Mouse (Mus musculus): ENCODE data around the gene Plekhm1. TPM values are rescaled to one million over a fixed set of nuclear protein-coding genes. Genes with fewer than 3 reads are reported as not detected.
A peak's percentile ranks its signal among the peaks of the same experiment; 100 is the strongest.

Gene Plekhm1
- total RNA-seq, 2 experiments from 2014 or later, result 13.4 to 13.6 TPM

GRCm38 (mm10) chr11:103349699-103350098 is 62.8 kb downstream of the Plekhm1 start:
- intact Hi-C loops (cut with DNase I), result no loop called here
- DNase-seq (ENCODE audit: extremely low spot score in 1 of 2, low spot score in 2 of 2), result peak in 1 of 2 experiments; percentile 30

DNA sequence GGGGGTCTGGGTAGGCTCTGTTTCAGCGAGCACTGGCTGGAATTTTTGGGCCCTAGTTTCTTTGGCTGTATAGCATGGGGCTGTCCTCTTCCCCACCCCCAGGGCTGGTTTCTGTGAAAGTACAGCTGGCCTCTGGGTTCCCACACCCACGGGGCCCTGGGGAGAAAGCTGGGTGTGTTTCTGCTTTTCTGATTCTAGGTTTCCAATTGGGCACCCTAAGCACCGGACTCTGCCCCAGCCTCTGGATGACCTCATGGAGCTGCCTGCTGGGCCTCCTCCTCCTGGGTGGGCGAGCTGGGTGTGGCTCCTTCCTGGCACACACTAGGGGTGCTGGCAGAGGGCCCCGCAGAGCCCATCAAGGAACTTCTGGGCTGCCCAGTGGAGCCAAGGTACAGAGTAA is 65.8 kb downstream of the Plekhm1 start:
- intact Hi-C loops (cut with DNase I), result no loop called here
- DNase-seq (ENCODE audit: extremely low spot score in 1 of 2, low spot score in 2 of 2), result peak in 1 of 2 experiments; percentile 77

DNA sequence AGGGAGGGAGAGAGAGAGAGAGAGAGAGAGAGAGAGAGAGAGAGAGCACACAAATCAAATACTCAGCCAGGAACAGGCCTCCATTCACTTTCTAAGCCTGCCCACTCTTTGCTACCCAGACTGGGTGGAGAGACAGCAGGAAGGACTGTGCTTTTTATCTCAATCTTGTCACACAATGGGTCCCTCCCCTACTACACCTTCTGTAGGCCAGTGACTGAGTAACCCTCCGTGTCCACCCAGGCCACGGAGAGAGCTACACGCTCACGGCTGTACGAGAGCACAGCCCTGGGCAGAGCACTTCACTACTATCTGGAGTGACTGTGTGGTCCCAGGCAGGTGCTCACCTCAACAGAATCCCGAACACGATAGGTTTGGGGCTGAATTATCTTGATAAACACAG is 66.3 kb downstream of the Plekhm1 start:
- DNase-seq (ENCODE audit: extremely low spot score in 1 of 2, low spot score in 2 of 2), result peak in 1 of 2 experiments; percentile 18
- intact Hi-C loops (cut with DNase I), result no loop called here

GRCm38 (mm10) chr11:103345408-103346091 is 66.9 kb downstream of the Plekhm1 start:
- DNase-seq (ENCODE audit: extremely low spot score in 1 of 2, low spot score in 2 of 2), result peak in 1 of 2 experiments; percentile 16
- intact Hi-C loops (cut with DNase I), result no loop called here

DNA sequence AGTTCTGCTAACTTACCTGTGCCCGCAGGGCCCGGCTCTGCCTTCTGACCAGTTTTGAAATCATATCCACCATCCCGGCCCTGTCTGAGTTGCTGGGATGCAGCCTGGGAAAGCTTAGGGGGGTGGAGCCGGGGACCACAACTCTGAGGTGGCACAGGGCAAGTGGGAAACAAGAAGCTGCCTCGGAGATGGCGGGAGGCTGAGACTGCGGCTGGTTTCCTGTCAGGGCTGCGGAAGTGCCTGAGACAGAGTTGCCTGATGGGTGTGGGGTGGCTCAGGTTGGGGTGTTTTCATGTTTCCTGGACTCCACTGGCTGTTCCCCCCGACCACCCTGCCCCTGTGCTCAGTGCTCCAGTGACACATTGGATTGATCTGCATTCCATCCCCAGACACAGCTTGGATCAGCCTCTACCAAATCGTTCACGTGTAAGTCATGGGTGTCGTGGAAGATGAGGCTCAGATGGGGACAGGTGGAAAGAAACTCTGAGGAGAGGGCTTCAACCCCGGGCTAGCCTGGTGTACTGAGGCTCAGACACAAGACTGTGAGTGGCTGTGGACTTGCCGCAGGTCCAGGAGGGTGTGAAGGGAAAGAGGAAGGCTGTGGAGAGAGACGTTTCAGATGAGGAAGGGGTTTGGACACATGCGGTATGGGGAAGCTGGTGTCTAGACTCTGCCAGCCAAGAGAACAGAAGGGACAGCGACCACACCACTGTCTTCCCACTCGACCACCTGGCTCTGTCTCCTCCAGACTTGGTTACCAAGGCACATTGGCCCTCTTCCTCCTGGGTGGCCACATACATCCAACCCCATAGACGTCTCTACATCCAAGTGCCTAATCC is 67.8 kb downstream of the Plekhm1 start:
- intact Hi-C loops (cut with DNase I), result no loop called here
- peak in 1 of 2 experiments; percentile 25 for DNase-seq (ENCODE audit: extremely low spot score in 1 of 2, low spot score in 2 of 2)

DNA sequence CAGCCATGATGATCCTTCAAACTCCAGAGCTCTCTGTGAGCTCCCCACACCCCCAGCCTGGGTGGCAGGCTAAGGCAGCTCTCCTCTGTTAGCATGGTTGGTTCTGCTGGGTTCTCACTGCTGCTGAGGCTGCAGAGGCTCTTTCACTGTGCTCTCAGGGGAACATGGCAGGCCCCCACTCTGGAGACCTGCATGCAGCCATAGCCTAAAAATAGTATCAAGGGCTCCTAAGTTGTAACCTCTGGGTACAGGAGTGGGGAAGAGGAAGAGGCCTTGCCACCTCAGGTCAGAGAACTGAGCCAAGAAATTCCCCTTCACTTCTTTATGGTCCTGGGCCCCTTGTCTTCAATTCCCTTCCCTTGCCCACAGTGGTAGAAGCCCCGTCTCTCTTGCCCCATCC is 68.6 kb downstream of the Plekhm1 start:
- DNase-seq (ENCODE audit: extremely low spot score in 1 of 2, low spot score in 2 of 2), result no peak
- intact Hi-C loops (cut with DNase I), result no loop called here

DNA sequence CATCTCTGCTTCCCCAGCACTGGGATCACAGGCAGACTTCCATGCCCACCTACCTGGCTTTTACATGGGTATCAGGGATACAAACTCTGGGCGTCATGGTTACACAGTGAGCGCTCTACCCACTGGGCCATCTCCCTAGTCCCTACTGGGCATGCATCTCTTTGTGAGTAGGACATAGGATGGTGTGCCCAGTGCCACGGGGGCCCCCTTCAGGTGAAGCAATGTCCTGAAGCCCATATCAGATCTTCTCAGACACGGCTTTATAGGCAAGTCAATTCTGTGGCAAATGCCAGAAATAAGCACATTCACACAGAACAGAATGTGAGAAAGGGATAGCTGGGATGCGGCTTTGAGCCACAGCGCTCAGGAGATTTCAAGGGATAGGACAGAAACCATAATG is 69.4 kb downstream of the Plekhm1 start:
- DNase-seq (ENCODE audit: extremely low spot score in 1 of 2, low spot score in 2 of 2), result peak in 1 of 2 experiments; percentile 34
- intact Hi-C loops (cut with DNase I), result no loop called here

DNA sequence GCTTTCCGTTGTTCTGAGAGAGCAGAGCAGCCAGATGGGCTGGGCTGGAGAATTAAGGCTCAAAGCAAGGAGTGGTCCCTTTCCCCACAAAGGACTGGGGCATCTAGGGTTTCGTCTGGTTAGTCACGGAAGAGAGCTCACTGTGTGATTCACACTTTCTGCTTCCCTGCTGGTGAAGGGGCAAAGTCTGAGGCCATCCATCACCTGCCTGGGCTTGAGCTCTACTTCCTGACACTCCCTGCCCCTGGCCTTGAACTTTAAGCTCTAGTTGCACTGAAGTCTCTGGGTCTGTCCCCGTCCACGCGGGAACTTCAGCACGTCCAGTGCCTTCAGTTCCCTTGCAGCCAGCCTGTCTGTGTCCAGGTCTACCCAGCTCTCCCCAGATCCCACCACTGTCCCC is 71.8 kb downstream of the Plekhm1 start:
- no peak for DNase-seq (ENCODE audit: extremely low spot score in 1 of 2, low spot score in 2 of 2)
- intact Hi-C loops (cut with DNase I), result no loop called here

- DNase-seq (ENCODE audit: extremely low spot score in 1 of 2, low spot score in 2 of 2), result no peak
- intact Hi-C loops (cut with DNase I), result no loop called here
These were observed 72.4 kb downstream of the Plekhm1 start for GRCm38 (mm10) chr11:103340130-103340529.

DNA sequence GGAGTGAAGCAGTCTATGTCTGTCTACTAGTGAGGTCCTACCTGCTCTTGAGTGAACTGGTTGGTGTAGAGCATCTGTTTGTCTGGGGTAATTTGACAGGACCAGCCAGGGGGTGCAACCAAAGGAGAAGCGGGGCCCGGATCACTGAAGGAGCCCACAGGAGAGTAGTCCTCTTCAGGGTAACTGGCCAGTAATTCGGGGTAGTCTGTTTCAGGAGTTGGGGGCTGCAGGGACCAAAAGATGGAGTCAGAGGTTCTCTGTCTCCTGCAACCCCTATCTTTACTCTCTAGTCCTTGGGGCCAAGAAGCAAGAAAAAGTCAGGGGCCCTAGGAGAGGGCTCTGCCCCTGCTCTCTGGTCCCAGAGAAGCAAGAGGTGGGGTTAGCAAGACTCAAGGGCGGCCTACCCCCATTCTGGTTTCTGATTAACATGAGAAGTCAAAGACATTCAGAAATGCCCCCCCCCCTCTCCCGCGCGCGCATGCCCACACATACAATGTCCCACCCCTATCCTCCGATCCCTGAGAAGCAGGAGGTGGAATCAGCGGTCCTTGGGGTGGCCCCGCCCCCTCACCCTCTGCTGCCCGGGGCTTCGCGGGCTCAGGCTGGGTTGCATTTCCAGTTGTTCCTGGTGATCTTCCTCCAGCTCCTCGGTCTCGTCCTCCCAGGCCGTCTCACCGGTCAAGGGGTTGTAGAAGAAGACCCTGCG is 72.9 kb downstream of the Plekhm1 start:
- intact Hi-C loops (cut with DNase I), result no loop called here
- DNase-seq (ENCODE audit: extremely low spot score in 1 of 2, low spot score in 2 of 2), result no peak

GRCm38 (mm10) chr11:103338671-103339070 is 73.8 kb downstream of the Plekhm1 start:
- intact Hi-C loops (cut with DNase I), result no loop called here
- DNase-seq (ENCODE audit: extremely low spot score in 1 of 2, low spot score in 2 of 2), result no peak

DNA sequence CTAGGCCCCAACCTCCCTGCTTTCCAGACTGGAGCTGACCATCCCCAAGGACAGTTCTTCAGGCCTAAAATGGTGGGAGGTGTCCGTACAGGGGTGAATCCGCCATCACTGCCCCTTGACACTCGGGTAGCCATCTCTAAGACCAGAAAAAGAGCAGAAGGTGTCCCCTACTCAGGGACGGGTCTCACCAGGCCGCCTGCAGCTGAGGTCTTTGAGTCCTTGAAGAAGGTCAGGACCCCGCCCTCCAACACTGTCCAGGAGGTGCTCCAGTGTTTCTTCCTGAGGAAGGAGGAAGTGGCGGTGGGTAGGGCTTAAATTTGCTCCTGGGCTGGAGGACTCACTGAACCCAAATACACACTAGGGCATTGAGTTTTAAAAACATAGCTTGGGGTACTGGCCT is 74.4 kb downstream of the Plekhm1 start:
- no peak for DNase-seq (ENCODE audit: extremely low spot score in 1 of 2, low spot score in 2 of 2)
- intact Hi-C loops (cut with DNase I), result no loop called here

GRCm38 (mm10) chr11:103337180-103337579 is 75.3 kb downstream of the Plekhm1 start:
- no peak for DNase-seq (ENCODE audit: extremely low spot score in 1 of 2, low spot score in 2 of 2)
- intact Hi-C loops (cut with DNase I), result no loop called here

DNA sequence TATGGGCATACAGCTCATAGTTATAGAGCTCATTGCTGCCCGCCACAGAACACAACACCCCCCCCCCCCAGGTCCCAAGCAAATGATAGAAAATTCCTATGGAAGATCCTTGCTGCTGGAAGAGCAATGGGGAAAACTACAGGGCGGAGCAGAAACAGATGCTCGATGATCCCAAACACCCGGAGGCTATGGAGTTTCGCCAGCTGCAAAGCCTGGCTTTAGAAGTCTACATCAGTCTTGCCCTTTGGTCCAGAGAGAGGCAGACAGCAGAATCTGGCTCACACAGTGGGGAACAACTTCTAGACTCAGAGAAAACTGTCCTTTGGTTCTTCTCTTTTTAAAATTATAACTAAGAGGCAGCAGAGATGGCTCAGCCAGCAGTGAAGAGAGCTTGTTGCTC is 76.9 kb downstream of the Plekhm1 start:
- no peak for DNase-seq (ENCODE audit: extremely low spot score in 1 of 2, low spot score in 2 of 2)
- intact Hi-C loops (cut with DNase I), result no loop called here

- intact Hi-C loops (cut with DNase I), result loop anchor here (5.0 kb wide), 1 partner anchor 222 kb away; no protein-coding TSS in a partner anchor
- DNase-seq (ENCODE audit: extremely low spot score in 1 of 2, low spot score in 2 of 2), result no peak
These were observed 77.6 kb downstream of the Plekhm1 start for GRCm38 (mm10) chr11:103334925-103335324.

DNA sequence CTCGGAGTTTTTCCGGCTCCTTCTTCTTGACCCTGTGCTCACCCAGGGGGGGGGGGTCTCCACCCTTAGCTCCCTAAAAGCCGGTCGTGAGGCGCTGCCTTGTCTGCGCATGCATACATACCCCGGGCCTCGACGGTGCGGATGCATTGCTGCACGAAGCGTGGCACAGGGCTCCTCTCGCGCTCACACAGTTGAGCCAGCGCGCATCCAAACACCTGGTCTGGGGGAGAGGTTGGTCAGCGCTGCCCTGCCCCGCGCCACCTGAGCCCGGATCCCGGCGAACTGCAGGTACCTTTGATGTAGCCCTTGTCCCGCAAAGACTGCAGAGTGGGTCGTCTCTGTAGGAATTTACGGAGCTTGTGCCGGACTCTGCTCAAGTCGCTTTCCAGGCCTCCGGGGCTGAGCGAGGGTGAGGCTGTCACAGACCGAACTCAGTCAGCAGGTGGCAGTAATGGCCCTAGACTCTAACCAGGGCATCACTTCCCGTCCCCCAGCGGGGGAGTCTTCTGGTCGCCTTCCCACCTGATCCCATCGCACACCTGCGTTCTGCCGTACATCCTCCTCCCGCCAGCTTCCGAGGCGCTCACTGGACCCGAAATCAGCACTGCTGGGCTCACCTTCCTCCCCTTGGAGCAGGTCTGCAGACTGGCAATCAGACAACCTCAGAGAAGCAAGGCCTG is 78.6 kb downstream of the Plekhm1 start:
- DNase-seq (ENCODE audit: extremely low spot score in 1 of 2, low spot score in 2 of 2), result peak in 1 of 2 experiments; percentile 69
- intact Hi-C loops (cut with DNase I), result loop anchor here (5.0 kb wide), 1 partner anchor 223 kb away; no protein-coding TSS in a partner anchor

DNA sequence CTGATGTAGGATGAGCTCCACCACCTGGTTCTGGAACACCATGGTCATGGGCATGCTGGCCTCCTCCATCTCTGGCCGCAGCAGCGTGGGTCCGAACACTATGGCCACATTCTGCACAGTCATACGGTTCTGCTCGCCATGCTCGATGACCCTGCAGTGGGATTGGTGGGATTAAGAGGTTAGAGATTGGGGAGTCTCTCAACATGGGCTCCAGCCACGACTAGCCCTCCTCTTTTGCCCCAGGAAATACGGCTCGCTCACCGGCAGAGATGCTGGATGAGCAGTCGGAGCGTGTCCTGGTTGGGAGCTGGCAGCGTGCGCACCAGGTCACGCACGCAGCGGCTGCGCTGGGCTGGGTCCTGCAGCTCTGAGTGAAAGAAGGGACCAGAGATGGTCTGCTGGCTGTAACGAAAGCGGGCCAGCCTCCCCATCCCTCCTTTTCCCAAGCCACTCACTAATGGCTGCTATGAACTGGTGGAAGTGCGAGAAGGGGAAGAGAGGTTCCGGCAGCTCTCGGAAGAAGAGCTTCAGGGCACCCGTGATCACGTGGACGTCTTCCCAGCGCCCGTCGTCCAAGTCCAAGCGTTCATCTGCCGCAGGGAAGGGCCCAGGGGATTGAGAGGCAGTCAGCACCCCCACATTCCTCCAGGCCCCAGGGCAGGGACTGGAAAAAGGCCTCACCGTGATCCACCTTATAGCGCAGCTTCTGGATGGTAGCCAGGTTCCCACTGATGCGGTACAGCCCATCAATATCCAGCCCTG is 79.4 kb downstream of the Plekhm1 start:
- peak in 1 of 2 experiments; percentile 51 for DNase-seq (ENCODE audit: extremely low spot score in 1 of 2, low spot score in 2 of 2)
- intact Hi-C loops (cut with DNase I), result loop anchor here (5.0 kb wide), 1 partner anchor 224 kb away; no protein-coding TSS in a partner anchor

All from left cerebral cortex, postnatal 10 days (tissue).